Mouse (Mus musculus) hindlimb bud, embryonic 11.5 days (tissue): ENCODE results near the gene Cd48.
"Not testable (repeated sequence)": the region's sequence is repeated elsewhere in the genome, so short reads cannot be mapped to it uniquely, and the experiment has no call there.

Source experiments
- DNase-seq: peaks from one replicate; pipeline ENCODE4 v3.0.0-alpha.2; 2012; ENCODE audit warnings: low read depth, low spot score; ENCODE audit errors: extremely low spot score

Gene Cd48

GRCm38 (mm10) chr1:171687320-171687719 is 5.5 kb downstream of the Cd48 start:
- DNase-seq: no peak

DNA sequence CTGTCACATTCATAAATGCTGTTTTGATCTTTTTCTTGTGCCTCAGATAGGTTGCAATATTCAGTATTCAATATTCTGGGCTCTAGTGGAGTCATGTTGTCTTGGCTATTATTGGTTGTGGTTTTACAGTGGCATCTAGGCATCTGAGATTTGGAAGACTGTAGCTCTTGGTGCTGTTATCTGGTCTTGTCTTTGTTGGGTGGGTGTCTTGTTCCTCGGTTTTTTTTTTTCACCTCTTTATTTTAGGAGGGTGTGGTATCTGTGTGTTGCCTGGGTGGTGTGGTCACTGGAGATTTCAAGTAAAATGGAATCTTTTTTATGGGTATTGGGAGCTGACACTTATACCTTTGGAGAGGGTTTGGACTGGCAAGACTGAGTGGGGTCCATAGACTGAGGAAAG is 12.1 kb downstream of the Cd48 start:
- no peak for DNase-seq

DNA sequence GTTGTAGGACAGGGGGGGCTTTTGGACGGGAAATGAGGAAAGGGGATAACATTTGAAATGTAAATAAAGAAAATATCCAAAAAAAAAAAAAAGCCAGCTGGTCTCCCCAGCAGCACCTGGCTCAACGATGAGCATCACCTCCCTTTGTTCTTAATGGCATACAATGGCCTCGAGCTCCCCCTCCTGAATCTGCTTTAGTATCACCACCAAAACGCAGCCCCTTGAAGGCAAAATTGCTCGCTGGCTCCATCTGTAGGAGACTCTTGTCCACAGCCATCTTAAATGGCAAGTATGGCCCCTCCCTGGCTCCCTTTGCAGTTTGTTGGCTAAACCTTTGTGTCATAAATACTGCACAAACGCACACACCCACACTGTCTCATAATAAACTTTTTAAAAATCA is 17.2 kb downstream of the Cd48 start:
- DNase-seq: peak; percentile 2

DNA sequence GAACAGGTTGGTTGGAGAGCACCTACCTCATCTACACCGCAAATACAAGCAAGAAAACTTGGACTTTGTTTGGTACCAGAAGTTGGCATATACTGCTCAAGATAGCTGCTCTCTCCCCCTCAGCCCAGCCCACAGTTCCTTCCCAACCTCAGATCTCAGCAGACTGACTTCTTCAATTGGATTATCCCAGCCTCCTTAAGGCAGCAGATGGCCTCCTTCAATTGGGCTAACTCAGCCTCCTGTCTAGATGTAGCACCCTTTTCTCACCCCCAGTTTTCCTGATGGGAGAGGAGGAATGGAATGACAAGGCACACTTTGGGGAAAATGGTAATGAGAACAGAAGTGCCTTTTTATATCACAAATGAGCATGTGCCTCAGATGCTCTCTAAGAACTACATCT is 31.9 kb downstream of the Cd48 start:
- DNase-seq: not testable (repeated sequence)

DNA sequence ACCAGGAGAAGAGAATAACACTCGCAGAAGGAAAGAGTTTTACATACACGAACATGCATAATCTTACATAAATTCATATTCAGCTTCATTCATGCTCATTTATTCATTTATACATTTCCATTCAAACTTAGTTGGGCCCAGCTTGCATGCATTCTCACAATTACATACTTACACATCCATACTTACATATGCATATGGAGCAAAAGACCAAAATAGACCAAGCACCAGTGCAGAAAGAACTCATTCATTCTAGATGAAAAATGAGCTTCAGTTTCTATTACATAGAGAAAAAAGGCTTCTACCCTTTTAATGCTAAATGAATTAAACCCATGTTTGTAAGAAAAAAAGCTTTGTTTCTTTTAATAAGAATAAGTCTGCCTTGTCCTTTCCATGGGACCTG is 33.6 kb downstream of the Cd48 start:
- DNase-seq: no peak

- DNase-seq: no peak
Observed at GRCm38 (mm10) chr1:171716232-171716631, 34.4 kb downstream of the Cd48 start.

- DNase-seq: no peak
Observed at GRCm38 (mm10) chr1:171731195-171731594, 49.4 kb downstream of the Cd48 start.

DNA sequence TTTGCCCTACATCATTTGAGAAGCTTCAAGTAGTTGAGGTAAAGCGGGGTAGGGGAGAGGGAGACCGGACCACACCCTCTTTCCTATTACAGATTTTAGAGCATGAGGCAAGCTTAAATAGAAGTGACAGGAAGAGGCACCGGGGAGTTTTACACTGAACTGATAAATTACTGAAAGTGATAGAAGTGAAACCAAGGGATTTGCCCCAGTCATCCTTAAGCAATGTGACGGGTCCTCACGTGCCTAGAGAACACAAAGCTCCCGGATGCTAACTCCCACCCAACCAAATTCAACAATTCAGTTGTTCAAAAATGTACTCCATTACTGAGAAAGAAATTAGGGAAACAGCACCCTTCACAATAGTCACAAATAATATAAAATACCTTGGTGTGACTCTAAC is 53.1 kb downstream of the Cd48 start:
- no peak for DNase-seq

DNA sequence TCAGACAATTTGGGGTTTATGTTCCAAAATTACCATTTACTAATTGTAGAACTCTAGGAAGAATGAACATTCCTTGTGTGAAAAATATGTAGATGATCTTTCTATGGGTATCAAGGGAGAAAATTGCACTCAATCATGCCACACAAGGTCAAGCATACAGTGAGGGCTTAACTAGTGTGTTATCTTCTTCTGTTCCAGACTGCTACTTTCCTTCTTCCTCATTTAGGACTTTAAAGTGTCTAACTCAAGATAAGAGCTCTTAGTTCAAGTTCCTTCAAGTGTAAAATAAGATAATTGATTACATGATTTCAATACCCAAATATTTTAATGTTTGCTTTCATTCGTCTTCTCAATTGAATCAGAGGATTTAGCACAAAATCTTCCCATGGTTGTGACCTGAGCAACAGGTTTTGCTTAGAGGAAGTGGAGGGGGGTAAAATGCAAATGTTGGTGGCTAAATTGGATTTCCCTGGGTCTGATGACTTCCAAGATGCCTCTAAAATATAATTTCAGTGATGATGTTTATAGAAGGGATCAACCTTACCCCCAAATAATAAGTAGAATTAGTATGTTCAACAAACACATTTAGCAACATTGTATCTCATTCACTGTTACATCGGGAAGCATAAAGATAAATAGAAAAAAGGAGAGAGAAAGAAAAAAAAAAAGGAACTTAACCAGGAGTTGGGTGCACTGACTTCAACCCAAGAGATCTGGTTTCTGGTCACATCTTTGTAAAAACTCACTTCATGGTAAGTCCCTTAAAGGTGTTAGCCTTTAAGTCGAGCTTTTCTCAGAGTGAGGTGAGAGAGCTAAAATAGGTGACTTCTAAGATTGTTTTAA is 66.5 kb downstream of the Cd48 start:
- DNase-seq: no peak
